Mouse (Mus musculus): Measurements from ENCODE around the gene Nr4a3.
A peak's percentile ranks its signal among the peaks of the same experiment; 100 is the strongest.

The Nr4a3 gene

GRCm38 (mm10) chr4:48044491-48045211 is at the start of gene Nr4a3:
Gene Nr4a3 (plus strand): TSS chr4:48045153.
- peak; percentile 88 to 90 for DNase-seq (ENCODE audit: low spot score in 2 of 2)

GRCm38 (mm10) chr4:48002969-48003368 is 42.0 kb upstream of the Nr4a3 start:
- DNase-seq (ENCODE audit: low spot score in 2 of 2) = no peak

- peak; percentile 22 to 48 for DNase-seq (ENCODE audit: low spot score in 2 of 2)
These were observed 41.5 kb upstream of the Nr4a3 start for GRCm38 (mm10) chr4:48003456-48003855.

GRCm38 (mm10) chr4:48006355-48006754 is 38.6 kb upstream of the Nr4a3 start:
- DNase-seq (ENCODE audit: low spot score in 2 of 2) = no peak

GRCm38 (mm10) chr4:48012209-48012608 is 32.7 kb upstream of the Nr4a3 start:
- DNase-seq (ENCODE audit: low spot score in 2 of 2) = no peak

- no peak for DNase-seq (ENCODE audit: low spot score in 2 of 2)
These were observed 22.0 kb upstream of the Nr4a3 start for GRCm38 (mm10) chr4:48022966-48023365.

GRCm38 (mm10) chr4:48029652-48030051 is 15.3 kb upstream of the Nr4a3 start:
- DNase-seq (ENCODE audit: low spot score in 2 of 2) = no peak

- DNase-seq (ENCODE audit: low spot score in 2 of 2) = no peak
These were observed 10.7 kb upstream of the Nr4a3 start for GRCm38 (mm10) chr4:48034287-48034686.

- DNase-seq (ENCODE audit: low spot score in 2 of 2) = no peak
These were observed 7.3 kb upstream of the Nr4a3 start for GRCm38 (mm10) chr4:48037646-48038045.

GRCm38 (mm10) chr4:48038847-48039246 is 6.1 kb upstream of the Nr4a3 start:
- DNase-seq (ENCODE audit: low spot score in 2 of 2) = no peak

- DNase-seq (ENCODE audit: low spot score in 2 of 2) = no peak
These were observed 5.2 kb upstream of the Nr4a3 start for GRCm38 (mm10) chr4:48039736-48040135.

- no peak for DNase-seq (ENCODE audit: low spot score in 2 of 2)
These were observed 2.5 kb upstream of the Nr4a3 start for GRCm38 (mm10) chr4:48042466-48042785.

GRCm38 (mm10) chr4:48042786-48043701 is 1.9 kb upstream of the Nr4a3 start:
- peak; percentile 94 to 97 for DNase-seq (ENCODE audit: low spot score in 2 of 2)

- DNase-seq (ENCODE audit: low spot score in 2 of 2) = no peak
These were observed 837 bp upstream of the Nr4a3 start for GRCm38 (mm10) chr4:48044141-48044490.

- peak in 1 of 2 experiments; percentile 36 for DNase-seq (ENCODE audit: low spot score in 2 of 2)
These were observed 348 bp downstream of the Nr4a3 start for GRCm38 (mm10) chr4:48045281-48045720.

GRCm38 (mm10) chr4:48045721-48046460 is 938 bp downstream of the Nr4a3 start:
- DNase-seq (ENCODE audit: low spot score in 2 of 2) = peak; percentile 49 to 70

GRCm38 (mm10) chr4:48046461-48046901 is 1.5 kb downstream of the Nr4a3 start:
- no peak for DNase-seq (ENCODE audit: low spot score in 2 of 2)

GRCm38 (mm10) chr4:48047136-48047765 is 2.3 kb downstream of the Nr4a3 start:
- DNase-seq (ENCODE audit: low spot score in 2 of 2) = no peak

GRCm38 (mm10) chr4:48047766-48048371 is 2.9 kb downstream of the Nr4a3 start:
- DNase-seq (ENCODE audit: low spot score in 2 of 2) = no peak

GRCm38 (mm10) chr4:48048456-48049315 is 3.7 kb downstream of the Nr4a3 start:
- no peak for DNase-seq (ENCODE audit: low spot score in 2 of 2)
